Mouse (Mus musculus) G1E (cell line): ENCODE data around the gene Erp27. TPM values are rescaled to one million over a fixed set of nuclear protein-coding genes. Genes with fewer than 3 reads are reported as not detected.

Experiments
- ATAC-seq: 2 replicates; pipeline ENCODE4 v1.8.0; 2016; ENCODE audit warnings: mild to moderate bottlenecking; ENCODE audit not compliant: insufficient number of reproducible peaks, poor library complexity, low FRiP score, severe bottlenecking; ENCODE audit errors: extremely low read depth
- DNase-seq: peaks from one replicate; pipeline ENCODE4 v3.0.0; 2012; ENCODE audit warnings: low spot score
- H3K27me3 ChIP-seq: 2 replicates; pipeline ENCODE4 v1.6.1; 2012; ENCODE audit warnings: mild to moderate bottlenecking, low read length, inconsistent platforms; ENCODE audit not compliant: insufficient read depth
- H3K36me3 ChIP-seq: replicated peaks from 2 replicates; pipeline ENCODE3; 2012; ENCODE audit warnings: mild to moderate bottlenecking, inconsistent platforms
- H3K4me1 ChIP-seq: 2 replicates; pipeline ENCODE4 v1.6.1; 2012; ENCODE audit warnings: low read depth, low read length, inconsistent platforms, mixed read lengths; ENCODE audit not compliant: insufficient read depth
- H3K4me3 ChIP-seq: 2 replicates; pipeline ENCODE4 v1.5.1; 2012; ENCODE audit warnings: low read depth, mild to moderate bottlenecking, inconsistent platforms, low read length, moderate library complexity, mixed read lengths
- H3K9me3 ChIP-seq: replicated peaks from 2 replicates; pipeline ENCODE4 v1.6.1; 2012; ENCODE audit warnings: inconsistent platforms
- CTCF ChIP-seq: IDR thresholded peaks from 2 replicates; pipeline ENCODE4 v1.5.1; 2012; ENCODE audit warnings: low read depth, low read length, inconsistent platforms, mixed read lengths
- GATA1 ChIP-seq: IDR thresholded peaks from 2 replicates; pipeline ENCODE4 v1.6.1; 2012; ENCODE audit warnings: borderline replicate concordance, low read length, inconsistent platforms, mixed read lengths
- GATA2 ChIP-seq: IDR thresholded peaks from 2 replicates; pipeline ENCODE4 v1.6.1; 2012; ENCODE audit warnings: low read depth, low read length, inconsistent platforms, borderline replicate concordance
- POLR2AphosphoS5 ChIP-seq: IDR thresholded peaks from 2 replicates; pipeline ENCODE4 v1.6.1; 2012; ENCODE audit warnings: low read depth, low read length, inconsistent platforms; ENCODE audit not compliant: insufficient replicate concordance
- TAL1 ChIP-seq: conservative IDR thresholded peaks from 2 replicates; pipeline ENCODE4 v1.6.1; 2012; ENCODE audit warnings: low read depth, low read length, inconsistent platforms, mixed read lengths
- polyA plus RNA-seq: library from polyadenylated mRNA; stranded (reverse); fragments of >175 nt; gene quantifications from 2 replicates; pipeline ENCODE4 v1.2.3, GENCODE M21; 2012
- total RNA-seq, 2 experiments: library from RNA; stranded (forward) in 1 of 2; stranded (reverse) in 1 of 2; fragments of 200-1000 nt in 1 of 2; fragments of >200 nt in 1 of 2; fragmentation: Nextera tagmentation in 1 of 2; gene quantifications; 2 replicates each; pipeline ENCODE4 v1.2.3; 2014 to 2017

The Erp27 gene
- total and polyA plus RNA-seq, 3 experiments, result 0.87 TPM; not detected in 2

DNA sequence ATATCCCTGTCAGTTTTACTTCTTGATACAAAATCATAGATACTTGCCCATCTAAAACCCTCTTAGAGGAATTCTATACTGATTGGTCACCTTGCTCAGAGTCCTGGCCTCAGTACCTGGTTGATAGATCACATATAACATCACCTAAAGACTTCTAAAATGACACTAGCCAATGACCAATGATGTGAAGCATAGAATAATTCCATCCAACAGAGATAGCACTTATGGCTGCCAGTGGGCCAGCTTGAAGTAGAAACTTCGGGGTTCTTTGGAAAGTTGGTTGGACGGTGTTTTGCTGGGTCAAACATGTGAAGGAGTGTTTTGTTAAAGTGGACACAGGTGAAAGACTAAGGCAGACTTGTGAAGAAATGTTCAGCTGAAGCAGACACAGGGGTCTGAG is 28.2 kb upstream of the Erp27 start:
- Histone ChIP-seq H3K27me3 (no peaks in the 10 kb centered on the region), H3K36me3 (no peaks in the 10 kb centered on the region), H3K4me1 (peaks cover 34% of the 10 kb centered on the region), H3K9me3 (no peaks in the 10 kb centered on the region), H3K4me3 (no peak overlapping the region)
- ATAC-seq (no peak), DNase-seq (no peak)
- TF ChIP-seq TAL1, result no peak
- TF ChIP-seq GATA2, result no peak
- no peak for TF ChIP-seq POLR2AphosphoS5
- no peak for TF ChIP-seq GATA1
- TF ChIP-seq CTCF, result no peak

DNA sequence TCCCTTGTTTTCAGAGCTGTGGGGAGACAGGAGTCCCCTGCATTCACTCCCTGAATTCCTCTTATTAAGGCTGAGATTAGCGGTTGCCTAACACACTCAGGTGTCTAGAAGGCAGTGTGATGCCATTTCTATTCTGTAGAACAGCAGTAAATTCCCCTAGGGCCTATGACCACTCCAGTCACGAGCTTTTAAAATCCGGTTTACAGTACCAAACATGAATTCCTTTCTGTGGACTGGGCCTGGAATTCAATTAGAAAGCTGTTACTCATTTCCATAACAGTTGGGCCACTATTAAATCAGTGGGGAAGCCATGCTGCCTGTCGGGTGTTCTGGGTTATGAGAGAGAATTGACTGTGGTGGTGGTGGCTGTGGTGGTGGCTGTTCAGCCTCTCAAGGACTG is 25.7 kb upstream of the Erp27 start:
- Histone ChIP-seq H3K4me3 (no peak overlapping the region), H3K27me3 (no peaks in the 10 kb centered on the region), H3K9me3 (no peaks in the 10 kb centered on the region), H3K4me1 (peaks cover 41% of the 10 kb centered on the region), H3K36me3 (no peaks in the 10 kb centered on the region)
- no peak for DNase-seq
- ATAC-seq, result no peak
- TF ChIP-seq TAL1 (no peak), POLR2AphosphoS5 (no peak), GATA1 (no peak), CTCF (no peak), GATA2 (no peak)

DNA sequence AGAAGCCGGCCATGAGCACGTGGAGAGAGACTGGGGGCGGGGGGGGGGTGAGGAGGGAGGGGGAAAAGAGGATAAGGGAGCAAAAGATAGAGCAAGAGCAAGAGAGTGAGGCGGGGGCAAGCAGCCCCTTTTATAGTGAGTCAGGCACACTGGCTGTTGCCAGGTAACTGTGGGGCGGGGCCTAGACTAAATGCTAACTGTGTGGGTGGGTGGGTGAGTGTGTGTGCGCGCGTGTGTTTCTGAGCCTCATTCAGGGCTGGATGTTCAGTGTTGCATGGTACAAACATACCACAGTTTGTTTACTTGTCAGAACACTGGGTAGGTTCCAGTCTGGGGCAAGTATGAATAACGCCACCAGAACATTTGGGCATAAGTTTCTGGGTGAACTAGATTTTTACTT is 25.0 kb upstream of the Erp27 start:
- TF ChIP-seq TAL1 (no peak), POLR2AphosphoS5 (no peak), CTCF (no peak), GATA1 (no peak), GATA2 (no peak)
- Histone ChIP-seq H3K27me3 (no peaks in the 10 kb centered on the region), H3K36me3 (no peaks in the 10 kb centered on the region), H3K4me3 (no peak overlapping the region), H3K9me3 (no peaks in the 10 kb centered on the region), H3K4me1 (peaks cover 44% of the 10 kb centered on the region)
- DNase-seq (no peak), ATAC-seq (no peak; the same call in 1 of the 2 replicates)

DNA sequence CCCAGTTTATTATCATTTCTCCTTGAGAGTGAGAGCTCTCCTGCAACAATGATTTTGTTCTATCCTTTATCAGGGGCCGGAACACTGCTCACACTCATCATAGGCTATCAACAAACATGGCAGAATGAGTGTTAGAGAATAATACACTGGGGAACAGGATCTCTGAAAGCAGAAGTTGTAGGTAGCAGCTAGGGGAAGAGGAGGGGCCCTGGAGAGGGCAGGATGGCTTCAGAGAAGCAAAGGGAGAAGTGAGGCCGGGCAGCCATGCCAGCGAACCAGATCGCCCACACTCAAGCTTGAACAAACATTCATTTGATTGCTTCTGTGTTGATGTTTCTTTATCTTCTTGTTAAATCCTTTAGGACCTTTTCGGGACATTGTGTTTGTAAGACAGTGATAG is 24.3 kb upstream of the Erp27 start:
- Histone ChIP-seq H3K4me3 (no peak overlapping the region; the same call in 1 of the 2 replicates), H3K4me1 (peaks cover 49% of the 10 kb centered on the region), H3K36me3 (no peaks in the 10 kb centered on the region), H3K27me3 (no peaks in the 10 kb centered on the region), H3K9me3 (no peaks in the 10 kb centered on the region)
- DNase-seq, result no peak
- no peak for TF ChIP-seq TAL1
- TF ChIP-seq GATA1, result no peak
- no peak for TF ChIP-seq CTCF
- TF ChIP-seq GATA2, result no peak
- no peak for TF ChIP-seq POLR2AphosphoS5
- ATAC-seq, result no peak

DNA sequence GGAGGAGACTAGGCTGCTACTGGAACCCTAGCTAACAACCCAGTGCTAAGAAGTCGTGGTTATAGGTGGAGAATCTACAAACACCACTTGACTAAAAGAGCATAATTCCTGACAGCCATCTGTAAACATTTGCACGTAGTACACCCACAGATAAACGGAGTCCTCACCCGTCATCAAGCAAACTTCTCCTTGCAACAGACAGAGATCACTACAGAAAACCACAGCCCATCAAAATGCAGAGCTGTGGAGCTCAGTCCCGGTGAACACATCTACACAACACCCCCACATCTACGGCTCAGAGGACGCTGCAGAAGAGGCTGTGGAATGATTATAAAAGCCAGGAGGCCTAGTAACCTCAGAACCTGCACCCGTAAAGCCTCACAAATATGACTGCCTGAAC is 22.5 kb upstream of the Erp27 start:
- Histone ChIP-seq H3K4me1 (peaks cover 61% of the 10 kb centered on the region), H3K36me3 (peaks cover 2% of the 10 kb centered on the region), H3K27me3 (no peaks in the 10 kb centered on the region), H3K4me3 (no peak overlapping the region), H3K9me3 (no peaks in the 10 kb centered on the region)
- ATAC-seq (no peak), DNase-seq (no peak)
- no peak for TF ChIP-seq CTCF
- no peak for TF ChIP-seq TAL1
- no peak for TF ChIP-seq GATA1
- TF ChIP-seq GATA2, result no peak
- no peak for TF ChIP-seq POLR2AphosphoS5

DNA sequence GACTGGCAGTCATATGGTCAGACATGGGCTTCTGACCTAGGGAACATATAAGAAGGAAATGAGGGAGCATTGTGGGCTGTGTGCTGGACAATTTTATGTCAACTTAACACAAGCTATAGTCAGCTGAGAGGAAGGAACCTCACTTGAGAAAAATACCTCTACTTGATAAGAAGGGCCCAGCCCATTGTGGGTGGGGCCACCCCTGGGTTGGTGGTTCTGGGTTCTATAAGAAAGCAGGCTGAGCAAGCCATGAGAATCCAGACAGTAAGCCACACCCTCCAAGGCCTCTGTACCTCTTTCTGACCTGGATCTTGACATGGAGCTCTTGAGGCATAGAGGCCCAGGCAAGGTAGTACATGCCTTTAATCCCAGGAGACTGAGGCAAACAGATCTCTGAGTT is 21.4 kb upstream of the Erp27 start:
- Histone ChIP-seq H3K9me3 (no peaks in the 10 kb centered on the region), H3K4me1 (peaks cover 67% of the 10 kb centered on the region), H3K27me3 (no peaks in the 10 kb centered on the region), H3K4me3 (no peak overlapping the region; the same call in 1 of the 2 replicates), H3K36me3 (peaks cover 7% of the 10 kb centered on the region)
- no peak for TF ChIP-seq TAL1
- no peak for DNase-seq
- no peak for ATAC-seq

DNA sequence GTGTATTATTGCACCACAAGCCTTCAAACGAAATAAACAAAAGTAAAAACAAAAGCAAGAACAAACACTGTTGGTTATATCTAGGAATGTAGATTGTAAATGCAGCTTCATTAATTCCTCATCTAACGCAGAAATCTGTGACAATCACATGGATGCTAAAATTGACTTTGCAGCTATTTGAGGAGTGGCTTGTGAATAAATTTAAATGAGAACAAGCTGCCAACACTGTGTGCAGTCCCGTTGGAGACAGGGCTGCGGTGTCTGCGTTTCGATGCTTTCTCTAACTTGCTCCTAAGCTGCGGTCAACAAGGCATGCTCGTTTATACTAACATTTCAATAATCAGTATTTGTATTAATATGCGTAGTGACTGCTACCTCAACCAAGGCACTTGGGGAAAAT is 20.3 kb upstream of the Erp27 start:
- no peak overlapping the region for H3K4me3 ChIP-seq
- H3K27me3 ChIP-seq, result no peaks in the 10 kb centered on the region
- no peak for ATAC-seq
- peaks cover 74% of the 10 kb centered on the region for H3K4me1 ChIP-seq
- no peaks in the 10 kb centered on the region for H3K9me3 ChIP-seq
- H3K36me3 ChIP-seq, result peaks cover 15% of the 10 kb centered on the region
- DNase-seq, result no peak
- no peak for TF ChIP-seq TAL1
- no peak for TF ChIP-seq CTCF
- TF ChIP-seq GATA2, result no peak
- no peak for TF ChIP-seq POLR2AphosphoS5
- TF ChIP-seq GATA1, result no peak
